Mouse (Mus musculus) neural tube, embryonic 13.5 days (tissue): ENCODE measurements around the gene Atp13a3. TPM values are rescaled to one million over a fixed set of nuclear protein-coding genes. Genes with fewer than 3 reads are reported as not detected.

Source experiments
- ATAC-seq: fragments of 200-750 bp; cut with Nextera tagmentation; 2 replicates; pipeline ENCODE4 v1.8.0; 2017; ENCODE audit warnings: low read depth, mild to moderate bottlenecking, moderate TSS enrichment, moderate library complexity
- H3K27ac ChIP-seq: fragments of 300-500 bp; sonication (generic); replicated peaks from 2 replicates; pipeline ENCODE4 v1.5.1; 2015; ENCODE audit warnings: moderate library complexity, mild to moderate bottlenecking, inconsistent platforms
- H3K27me3 ChIP-seq: fragments of 300-500 bp; sonication (generic); 2 replicates; pipeline ENCODE4 v1.6.1; 2015; ENCODE audit warnings: mild to moderate bottlenecking, inconsistent platforms
- H3K36me3 ChIP-seq: fragments of 300-500 bp; sonication (generic); 2 replicates; pipeline ENCODE4 v1.6.1; 2015; ENCODE audit warnings: mild to moderate bottlenecking, inconsistent platforms
- H3K4me1 ChIP-seq: fragments of 300-500 bp; sonication (generic); replicated peaks from 2 replicates; pipeline ENCODE4 v1.6.1; 2015; ENCODE audit warnings: inconsistent platforms
- H3K4me2 ChIP-seq: fragments of 300-500 bp; sonication (generic); 2 replicates; pipeline ENCODE4 v1.6.1; 2015; ENCODE audit warnings: inconsistent platforms, mild to moderate bottlenecking, moderate library complexity
- H3K4me3 ChIP-seq: fragments of 300-500 bp; sonication (generic); 2 replicates; pipeline ENCODE4 v1.5.1; 2015; ENCODE audit warnings: mild to moderate bottlenecking, inconsistent platforms
- H3K9ac ChIP-seq: fragments of 300-500 bp; sonication (generic); 2 replicates; pipeline ENCODE4 v1.6.1; 2015; ENCODE audit warnings: moderate library complexity, mild to moderate bottlenecking, inconsistent platforms
- H3K9me3 ChIP-seq: fragments of 300-500 bp; sonication (generic); 2 replicates; pipeline ENCODE4 v1.6.1; 2016; ENCODE audit warnings: inconsistent platforms
- WGBS: fragments of 180-500 bp; shearing (Covaris S2); methylation state at CpG from one replicate; pipeline ENCODE4 v1.1.7; 2015; 5-methylcytosine and 5-hydroxymethylcytosine counted together
- polyA plus RNA-seq: library from polyadenylated mRNA; unstranded; fragments of >200 nt; fragmentation: Nextera tagmentation; extraction: Ambion mirVana; gene quantifications from 2 replicates; pipeline ENCODE4 v1.2.1, GENCODE M21; 2015

Gene Atp13a3
- polyA plus RNA-seq, 1 experiment from 2014 or later = 7.8 TPM

- WGBS = 90% methylated on average over 7 of the region's 7 CpGs
- H3K27ac ChIP-seq = no peak overlapping the region
- no peaks in the 10 kb centered on the region for H3K27me3 ChIP-seq
- H3K4me1 ChIP-seq = no peaks in the 10 kb centered on the region
- no peaks in the 10 kb centered on the region for H3K9me3 ChIP-seq
- no peak for ATAC-seq
- no peak overlapping the region for H3K4me3 ChIP-seq
- no peaks in the 10 kb centered on the region for H3K36me3 ChIP-seq
- H3K9ac ChIP-seq = no peak overlapping the region
- no peak overlapping the region for H3K4me2 ChIP-seq
Observed at GRCm38 (mm10) chr16:30295106-30295505, 110.7 kb downstream of the Atp13a3 start.

DNA sequence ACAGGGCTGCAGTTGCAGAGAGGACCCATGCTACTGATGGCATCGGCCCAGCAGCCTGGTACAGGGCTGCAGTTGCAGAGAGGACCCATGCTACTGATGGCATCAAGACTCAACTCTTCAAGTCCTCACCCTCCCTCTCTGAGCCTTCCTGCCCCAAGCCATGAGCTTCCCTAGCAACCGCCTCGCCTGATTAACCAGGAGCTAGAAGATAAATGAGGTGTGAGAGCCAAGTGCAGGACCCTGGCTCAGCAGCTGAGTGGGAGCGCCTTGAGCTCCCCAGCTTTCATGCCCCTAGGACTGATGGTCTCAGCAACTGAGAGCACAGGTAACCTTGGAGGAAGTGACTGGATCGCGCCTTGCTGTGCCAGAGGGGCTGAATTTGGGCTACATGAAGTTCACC is 115.3 kb downstream of the Atp13a3 start:
- Histone ChIP-seq H3K4me3 (no peak overlapping the region), H3K36me3 (no peaks in the 10 kb centered on the region), H3K9ac (no peak overlapping the region), H3K4me2 (no peak overlapping the region), H3K27me3 (peaks cover 12% of the 10 kb centered on the region; the same call in 1 of the 2 replicates), H3K4me1 (no peaks in the 10 kb centered on the region), H3K9me3 (no peaks in the 10 kb centered on the region), H3K27ac (no peak overlapping the region)
- 65% methylated on average over 6 of the region's 6 CpGs for WGBS
- ATAC-seq = no peak

GRCm38 (mm10) chr16:30285701-30286100 is 120.1 kb downstream of the Atp13a3 start:
- H3K27ac ChIP-seq = no peak overlapping the region
- no peaks in the 10 kb centered on the region for H3K36me3 ChIP-seq
- 63% methylated on average over 4 of the region's 4 CpGs for WGBS
- H3K4me3 ChIP-seq = no peak overlapping the region
- H3K4me1 ChIP-seq = peaks cover 21% of the 10 kb centered on the region
- H3K4me2 ChIP-seq = no peak overlapping the region
- ATAC-seq = 0 out of 2 replicates have a peak, but pooled peaks have one; percentile 2
- H3K9ac ChIP-seq = no peak overlapping the region
- no peaks in the 10 kb centered on the region for H3K9me3 ChIP-seq
- peaks cover 59% of the 10 kb centered on the region for H3K27me3 ChIP-seq

GRCm38 (mm10) chr16:30283743-30284337 is 121.9 kb downstream of the Atp13a3 start:
- Histone ChIP-seq H3K9ac (peak overlapping the region; percentile 50; the same call in 1 of the 2 replicates), H3K36me3 (no peaks in the 10 kb centered on the region), H3K9me3 (no peaks in the 10 kb centered on the region), H3K27me3 (peaks cover 64% of the 10 kb centered on the region), H3K4me2 (peak overlapping the region; percentile 56), H3K4me3 (peak overlapping the region; percentile 14), H3K27ac (no peak overlapping the region), H3K4me1 (peaks cover 23% of the 10 kb centered on the region)
- peak; percentile 53 for ATAC-seq
- WGBS = under 1% methylated on average over 15 of the region's 15 CpGs

GRCm38 (mm10) chr16:30282844-30283495 is 122.8 kb downstream of the Atp13a3 start, which contains the start of gene Lrrc15:
Lrrc15 (minus strand) TSS chr16:30283256.
- peak within 1 kb of the TSS; percentile 56 for H3K4me2 ChIP-seq
- no peaks in the 10 kb centered on the region for H3K36me3 ChIP-seq
- peak within 1 kb of the TSS; percentile 27 for H3K4me3 ChIP-seq
- no peaks in the 10 kb centered on the region for H3K9me3 ChIP-seq
- H3K27ac ChIP-seq = no peak within 1 kb of the TSS
- peak within 1 kb of the TSS; percentile 50 for H3K9ac ChIP-seq
- 0 out of 2 replicates have a peak, but pooled peaks have one; percentile 20 for ATAC-seq
- peaks cover 27% of the 10 kb centered on the region for H3K4me1 ChIP-seq
- 4% methylated on average over 34 of the region's 34 CpGs for WGBS
- H3K27me3 ChIP-seq = peaks cover 59% of the 10 kb centered on the region

GRCm38 (mm10) chr16:30280676-30281297 is 125.0 kb downstream of the Atp13a3 start:
- Histone ChIP-seq H3K4me1 (peaks cover 27% of the 10 kb centered on the region), H3K4me3 (no peak overlapping the region), H3K27ac (no peak overlapping the region), H3K9me3 (no peaks in the 10 kb centered on the region), H3K36me3 (no peaks in the 10 kb centered on the region), H3K9ac (no peak overlapping the region), H3K27me3 (peaks cover 55% of the 10 kb centered on the region), H3K4me2 (no peak overlapping the region)
- WGBS = 7% methylated on average over 4 of the region's 4 CpGs
- no peak for ATAC-seq

DNA sequence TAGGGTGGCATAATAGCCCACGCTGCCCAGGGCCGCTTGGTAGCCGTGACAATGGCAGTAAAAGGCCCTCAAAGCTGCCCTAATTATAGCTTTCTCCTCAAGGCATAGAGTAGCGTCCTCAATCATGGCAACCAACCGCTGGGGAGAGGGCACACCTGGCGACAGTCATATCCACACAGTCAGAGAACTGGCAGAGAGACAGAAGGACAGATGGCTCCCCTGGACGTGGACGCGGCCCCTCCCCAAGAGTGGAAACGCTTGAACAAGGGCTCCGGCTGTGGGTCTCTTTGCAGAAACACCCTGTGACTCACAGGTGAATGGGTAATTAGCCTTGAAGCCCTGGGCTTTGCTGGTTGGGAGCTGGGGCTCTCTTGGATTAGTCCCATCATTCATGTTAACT is 127.4 kb downstream of the Atp13a3 start:
- H3K9me3 ChIP-seq = no peaks in the 10 kb centered on the region
- H3K4me1 ChIP-seq = peaks cover 16% of the 10 kb centered on the region
- H3K4me3 ChIP-seq = no peak overlapping the region
- 66% methylated on average over 11 of the region's 11 CpGs for WGBS
- no peak overlapping the region for H3K27ac ChIP-seq
- H3K27me3 ChIP-seq = peaks cover 33% of the 10 kb centered on the region
- H3K9ac ChIP-seq = no peak overlapping the region
- no peak for ATAC-seq
- no peak overlapping the region for H3K4me2 ChIP-seq
- H3K36me3 ChIP-seq = no peaks in the 10 kb centered on the region

GRCm38 (mm10) chr16:30275558-30276340 is 130.0 kb downstream of the Atp13a3 start:
- no peak overlapping the region for H3K4me2 ChIP-seq
- H3K27ac ChIP-seq = no peak overlapping the region
- 79% methylated on average over 15 of the region's 15 CpGs for WGBS
- H3K4me1 ChIP-seq = peaks cover 17% of the 10 kb centered on the region
- no peak for ATAC-seq
- H3K36me3 ChIP-seq = no peaks in the 10 kb centered on the region
- no peak overlapping the region for H3K9ac ChIP-seq
- no peak overlapping the region for H3K4me3 ChIP-seq
- peaks cover 6% of the 10 kb centered on the region; the same call in 1 of the 2 replicates for H3K27me3 ChIP-seq
- no peaks in the 10 kb centered on the region for H3K9me3 ChIP-seq

DNA sequence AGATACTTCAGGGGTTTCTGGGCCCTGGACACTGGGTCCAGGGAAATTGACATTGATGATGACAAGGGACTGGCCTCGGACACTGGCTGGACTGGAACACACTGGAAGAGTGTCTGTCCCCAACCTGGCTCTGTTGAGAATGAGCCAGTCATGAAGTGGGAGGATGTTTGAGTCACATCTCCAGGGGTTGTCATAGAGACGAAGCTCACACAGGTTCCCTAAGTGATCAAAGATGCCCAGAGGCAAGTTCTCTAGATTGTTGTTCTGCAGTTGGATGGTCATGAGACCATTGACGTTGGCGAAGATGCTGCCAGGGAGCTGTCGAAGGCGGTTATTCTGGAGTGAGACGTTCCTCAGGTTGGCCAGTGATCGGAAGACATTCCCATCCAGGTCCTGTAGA is 132.7 kb downstream of the Atp13a3 start:
- no peak for ATAC-seq
- no peak overlapping the region for H3K27ac ChIP-seq
- no peak overlapping the region for H3K4me3 ChIP-seq
- H3K4me2 ChIP-seq = no peak overlapping the region
- H3K36me3 ChIP-seq = no peaks in the 10 kb centered on the region
- 93% methylated on average over 8 of the region's 8 CpGs for WGBS
- H3K27me3 ChIP-seq = no peaks in the 10 kb centered on the region; the same call in 1 of the 2 replicates
- no peak overlapping the region for H3K9ac ChIP-seq
- no peaks in the 10 kb centered on the region for H3K9me3 ChIP-seq
- H3K4me1 ChIP-seq = peaks cover 10% of the 10 kb centered on the region

- no peak overlapping the region for H3K4me2 ChIP-seq
- H3K4me3 ChIP-seq = no peak overlapping the region
- H3K4me1 ChIP-seq = peaks cover 10% of the 10 kb centered on the region
- H3K9me3 ChIP-seq = no peaks in the 10 kb centered on the region
- no peaks in the 10 kb centered on the region for H3K36me3 ChIP-seq
- H3K9ac ChIP-seq = no peak overlapping the region
- H3K27me3 ChIP-seq = no peaks in the 10 kb centered on the region
- H3K27ac ChIP-seq = no peak overlapping the region
- no peak for ATAC-seq
- WGBS = 60% methylated on average over 6 of the region's 6 CpGs
Observed at GRCm38 (mm10) chr16:30271941-30272595, 133.7 kb downstream of the Atp13a3 start.

- Histone ChIP-seq H3K9ac (no peak overlapping the region), H3K9me3 (no peaks in the 10 kb centered on the region), H3K4me3 (no peak overlapping the region), H3K27ac (no peak overlapping the region), H3K4me1 (peaks cover 10% of the 10 kb centered on the region), H3K4me2 (no peak overlapping the region), H3K27me3 (no peaks in the 10 kb centered on the region), H3K36me3 (no peaks in the 10 kb centered on the region)
- WGBS = 77% methylated on average over 8 of the region's 8 CpGs
- no peak for ATAC-seq
Observed at GRCm38 (mm10) chr16:30271223-30271761, 134.5 kb downstream of the Atp13a3 start.
